Mouse (Mus musculus): Measurements from ENCODE around the gene Tceal9. TPM values are rescaled to one million over a fixed set of nuclear protein-coding genes. Genes with fewer than 3 reads are reported as not detected.
A peak's percentile ranks its signal among the peaks of the same experiment; 100 is the strongest.

Tceal9 gene
- total and polyA plus RNA-seq, 2 experiments, result 3.9 to 32.4 TPM

DNA sequence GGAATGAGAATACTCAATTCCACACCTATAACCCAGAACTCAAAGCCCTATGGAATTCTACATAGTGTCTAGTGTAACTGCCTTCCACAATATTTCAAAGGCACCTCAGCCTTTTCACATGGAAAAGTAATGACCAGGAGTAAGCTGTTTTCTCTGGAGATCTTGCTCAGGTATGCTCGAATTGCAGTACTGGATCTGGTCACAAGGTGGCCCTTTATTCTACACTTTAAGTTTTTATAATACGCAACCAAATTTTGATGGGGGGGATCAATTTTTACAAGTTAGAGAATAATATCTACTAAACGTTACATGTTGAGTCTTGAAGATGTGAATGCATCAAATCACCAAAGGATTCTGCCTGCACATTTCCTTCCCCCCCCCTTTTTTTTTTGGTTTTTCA, 6.8 kb upstream of the Tceal9 start:
- peak; percentile 23 for DNase-seq (ENCODE audit: extremely low read depth, low read depth, low spot score)
- Histone ChIP-seq H3K27me3 (ENCODE audit: control insufficient read depth, insufficient read depth, low read length) (no peaks in the 10 kb centered on the region), H3K27ac (replicated peaks; ENCODE audit: insufficient read depth, low read depth, low read length) (no peak overlapping the region), H3K4me3 (ENCODE audit: insufficient read depth, low read depth, low read length) (no peak overlapping the region), H3K9ac (ENCODE audit: low read depth, low read length) (no peak overlapping the region), H3K79me2 (ENCODE audit: control insufficient read depth, insufficient read depth, low read length) (no peaks in the 10 kb centered on the region), H3K36me3 (ENCODE audit: control insufficient read depth, insufficient read depth, low read length) (no peaks in the 10 kb centered on the region), H3K4me1 (ENCODE audit: control insufficient read depth, insufficient read depth, low read length) (no peaks in the 10 kb centered on the region)
- TF ChIP-seq CTCF (IDR thresholded peaks at IDR 0.05; ENCODE audit: low read depth, low read length), result peak; percentile 21; the same call in 1 of the 2 replicates
- TF ChIP-seq POLR2A (IDR thresholded peaks at IDR 0.05; ENCODE audit: extremely low read depth, insufficient read depth, low read length), result no peak
- 28% methylated on average over 3 of the region's 3 CpGs for WGBS

DNA sequence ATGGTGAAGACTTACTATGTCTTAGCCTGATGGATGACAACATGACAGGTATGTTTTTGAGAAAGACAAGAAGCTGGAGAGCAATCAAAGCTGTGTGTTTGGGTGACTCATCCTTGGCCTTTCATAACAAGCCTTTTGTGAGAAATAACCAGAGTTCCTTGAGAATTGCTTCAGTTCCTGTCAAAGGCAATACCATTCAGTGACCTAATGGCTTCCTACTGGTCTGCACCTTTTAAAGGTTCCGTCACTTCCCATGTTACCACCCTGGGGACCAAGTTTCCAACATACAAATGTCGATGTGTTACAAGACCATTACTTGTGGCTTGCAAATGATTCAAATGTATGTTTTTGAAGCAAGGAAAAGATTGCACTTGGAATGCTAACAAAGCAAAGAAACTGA, 1.7 kb upstream of the Tceal9 start:
- no peaks in the 10 kb centered on the region for H3K79me2 ChIP-seq (ENCODE audit: control insufficient read depth, insufficient read depth, low read length)
- no peaks in the 10 kb centered on the region for H3K4me1 ChIP-seq (ENCODE audit: control insufficient read depth, insufficient read depth, low read length)
- no peak overlapping the region for H3K4me3 ChIP-seq (ENCODE audit: insufficient read depth, low read depth, low read length)
- no peak overlapping the region for H3K9ac ChIP-seq (ENCODE audit: low read depth, low read length)
- no peak for DNase-seq (ENCODE audit: extremely low read depth, low read depth, low spot score)
- H3K27me3 ChIP-seq (ENCODE audit: control insufficient read depth, insufficient read depth, low read length), result no peaks in the 10 kb centered on the region
- WGBS, result 82% methylated on average over 2 of the region's 2 CpGs
- TF ChIP-seq CTCF (IDR thresholded peaks at IDR 0.05; ENCODE audit: low read depth, low read length) (no peak), POLR2A (IDR thresholded peaks at IDR 0.05; ENCODE audit: extremely low read depth, insufficient read depth, low read length) (no peak)
- H3K27ac ChIP-seq (replicated peaks; ENCODE audit: insufficient read depth, low read depth, low read length), result no peak overlapping the region
- no peaks in the 10 kb centered on the region; the same call in 1 of the 2 replicates for H3K36me3 ChIP-seq (ENCODE audit: control insufficient read depth, insufficient read depth, low read length)

DNA sequence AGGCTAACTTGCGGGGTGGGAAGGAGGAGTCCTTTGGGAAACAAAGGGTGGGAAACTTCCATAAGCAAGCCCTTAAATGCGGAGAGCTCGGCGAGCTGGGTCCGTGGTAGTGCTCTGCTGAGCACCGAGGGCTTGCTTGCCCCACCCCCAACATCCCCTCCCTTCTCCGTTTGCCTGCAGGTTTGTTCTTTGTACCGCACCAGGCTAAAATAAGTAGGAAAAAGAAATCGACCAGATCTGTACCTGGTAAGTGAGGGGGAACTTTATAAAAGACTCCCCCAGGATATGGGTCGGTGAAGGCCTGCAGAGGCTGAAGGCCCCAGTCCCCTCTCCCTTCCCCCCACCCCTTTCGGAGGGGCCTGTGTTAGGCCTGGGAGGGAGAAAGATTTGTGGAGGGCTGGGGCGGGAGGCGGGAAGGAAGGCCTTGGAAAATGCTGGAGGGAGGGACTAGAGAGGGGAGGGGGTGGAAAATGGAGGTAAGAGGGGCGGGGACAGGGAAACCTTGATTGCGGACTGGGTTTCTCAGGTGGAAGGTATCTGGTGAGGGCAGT, 717 bp downstream of the Tceal9 start:
- peak overlapping the region; percentile 50 for H3K4me3 ChIP-seq (ENCODE audit: insufficient read depth, low read depth, low read length)
- no peaks in the 10 kb centered on the region for H3K79me2 ChIP-seq (ENCODE audit: control insufficient read depth, insufficient read depth, low read length)
- peak overlapping the region; percentile 56; the same call in 1 of the 2 replicates for H3K9ac ChIP-seq (ENCODE audit: low read depth, low read length)
- no peaks in the 10 kb centered on the region; the same call in 1 of the 2 replicates for H3K36me3 ChIP-seq (ENCODE audit: control insufficient read depth, insufficient read depth, low read length)
- H3K27ac ChIP-seq (replicated peaks; ENCODE audit: insufficient read depth, low read depth, low read length), result no peak overlapping the region
- no peaks in the 10 kb centered on the region for H3K4me1 ChIP-seq (ENCODE audit: control insufficient read depth, insufficient read depth, low read length)
- no peaks in the 10 kb centered on the region for H3K27me3 ChIP-seq (ENCODE audit: control insufficient read depth, insufficient read depth, low read length)
- WGBS, result 1% methylated on average over 11 of the region's 15 CpGs
- DNase-seq (ENCODE audit: extremely low read depth, low read depth, low spot score), result no peak
- TF ChIP-seq CTCF (IDR thresholded peaks at IDR 0.05; ENCODE audit: low read depth, low read length) (no peak), POLR2A (IDR thresholded peaks at IDR 0.05; ENCODE audit: extremely low read depth, insufficient read depth, low read length) (no peak)

DNA sequence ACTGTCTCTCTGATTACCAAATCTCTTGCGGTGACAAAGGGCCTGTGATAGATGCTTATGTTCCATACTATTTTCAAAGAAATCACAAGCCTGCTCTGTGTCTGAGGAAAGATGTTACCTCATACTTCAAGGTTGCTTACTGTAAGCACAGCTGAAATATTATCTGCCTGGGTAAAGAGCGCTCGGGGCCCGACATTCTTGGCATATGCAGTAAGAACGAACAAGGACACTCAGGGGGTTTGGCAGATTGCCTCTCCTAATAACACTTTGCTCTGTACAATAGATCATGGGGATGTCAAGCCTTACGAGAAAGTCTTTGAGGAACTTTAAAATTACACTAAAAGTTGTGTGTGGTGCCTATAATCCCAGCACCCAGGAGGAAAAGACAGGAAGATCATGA, 3.9 kb downstream of the Tceal9 start:
- no peak overlapping the region for H3K4me3 ChIP-seq (ENCODE audit: insufficient read depth, low read depth, low read length)
- no peaks in the 10 kb centered on the region; the same call in 1 of the 2 replicates for H3K36me3 ChIP-seq (ENCODE audit: control insufficient read depth, insufficient read depth, low read length)
- no peak for DNase-seq (ENCODE audit: extremely low read depth, low read depth, low spot score)
- H3K27ac ChIP-seq (replicated peaks; ENCODE audit: insufficient read depth, low read depth, low read length), result no peak overlapping the region
- WGBS, result 57% methylated on average over 6 of the region's 6 CpGs
- TF ChIP-seq CTCF (IDR thresholded peaks at IDR 0.05; ENCODE audit: low read depth, low read length) (no peak), POLR2A (IDR thresholded peaks at IDR 0.05; ENCODE audit: extremely low read depth, insufficient read depth, low read length) (no peak)
- no peaks in the 10 kb centered on the region for H3K4me1 ChIP-seq (ENCODE audit: control insufficient read depth, insufficient read depth, low read length)
- H3K79me2 ChIP-seq (ENCODE audit: control insufficient read depth, insufficient read depth, low read length), result no peaks in the 10 kb centered on the region
- no peak overlapping the region for H3K9ac ChIP-seq (ENCODE audit: low read depth, low read length)
- H3K27me3 ChIP-seq (ENCODE audit: control insufficient read depth, insufficient read depth, low read length), result no peaks in the 10 kb centered on the region

- H3K79me2 ChIP-seq (ENCODE audit: control insufficient read depth, insufficient read depth, low read length), result no peaks in the 10 kb centered on the region
- no peak overlapping the region for H3K4me3 ChIP-seq (ENCODE audit: insufficient read depth, low read depth, low read length)
- no peak overlapping the region for H3K27ac ChIP-seq (replicated peaks; ENCODE audit: insufficient read depth, low read depth, low read length)
- H3K9ac ChIP-seq (ENCODE audit: low read depth, low read length), result no peak overlapping the region
- WGBS, result 60% methylated on average over 7 of the region's 7 CpGs
- no peak for DNase-seq (ENCODE audit: extremely low read depth, low read depth, low spot score)
- H3K36me3 ChIP-seq (ENCODE audit: control insufficient read depth, insufficient read depth, low read length), result no peaks in the 10 kb centered on the region; the same call in 1 of the 2 replicates
- H3K27me3 ChIP-seq (ENCODE audit: control insufficient read depth, insufficient read depth, low read length), result no peaks in the 10 kb centered on the region
- TF ChIP-seq POLR2A (IDR thresholded peaks at IDR 0.05; ENCODE audit: extremely low read depth, insufficient read depth, low read length), result no peak
- TF ChIP-seq CTCF (IDR thresholded peaks at IDR 0.05; ENCODE audit: low read depth, low read length), result no peak
- no peaks in the 10 kb centered on the region for H3K4me1 ChIP-seq (ENCODE audit: control insufficient read depth, insufficient read depth, low read length)
Observed at GRCm38 (mm10) chrX:136249671-136250070, 4.8 kb downstream of the Tceal9 start.

DNA sequence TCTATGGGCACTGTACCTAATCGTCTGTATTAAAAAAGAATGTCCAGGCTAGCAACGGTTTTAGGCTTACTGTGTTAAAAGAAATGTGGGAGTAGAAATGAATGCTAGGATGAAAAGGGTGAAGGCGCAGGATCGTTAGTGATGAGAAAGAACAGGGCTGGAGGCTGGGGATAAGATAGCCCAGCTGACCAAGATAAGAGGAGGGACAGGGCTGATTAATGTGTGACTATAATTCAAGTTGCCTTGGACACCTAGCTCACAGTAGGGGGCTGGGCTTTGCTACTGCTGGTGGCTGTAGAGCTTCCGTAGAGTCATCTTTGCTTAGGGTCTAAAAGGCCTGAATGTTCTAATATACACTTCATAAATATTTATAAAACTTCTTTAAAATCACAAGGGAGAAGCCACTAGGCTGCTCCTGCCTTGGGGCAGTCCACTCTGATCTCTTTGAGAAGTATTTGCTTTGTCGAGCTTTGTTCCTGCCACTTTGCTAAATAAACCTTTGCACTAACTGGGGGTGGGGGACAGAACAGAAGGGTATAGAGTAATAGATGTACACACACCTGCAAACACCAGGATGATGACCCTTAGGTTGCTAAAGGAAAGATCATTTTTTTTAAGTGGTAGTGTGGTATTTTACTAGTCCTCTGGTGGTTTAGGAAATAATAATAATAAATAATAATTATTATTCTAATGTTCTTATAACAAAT, 7.3 kb downstream of the Tceal9 start:
- TF ChIP-seq POLR2A (IDR thresholded peaks at IDR 0.05; ENCODE audit: extremely low read depth, insufficient read depth, low read length) (no peak), CTCF (IDR thresholded peaks at IDR 0.05; ENCODE audit: low read depth, low read length) (no peak)
- H3K9ac ChIP-seq (ENCODE audit: low read depth, low read length), result no peak overlapping the region
- no peaks in the 10 kb centered on the region for H3K27me3 ChIP-seq (ENCODE audit: control insufficient read depth, insufficient read depth, low read length)
- H3K36me3 ChIP-seq (ENCODE audit: control insufficient read depth, insufficient read depth, low read length), result no peaks in the 10 kb centered on the region; the same call in 1 of the 2 replicates
- H3K27ac ChIP-seq (replicated peaks; ENCODE audit: insufficient read depth, low read depth, low read length), result no peak overlapping the region
- no peak overlapping the region for H3K4me3 ChIP-seq (ENCODE audit: insufficient read depth, low read depth, low read length)
- DNase-seq (ENCODE audit: extremely low read depth, low read depth, low spot score), result no peak
- no peaks in the 10 kb centered on the region for H3K4me1 ChIP-seq (ENCODE audit: control insufficient read depth, insufficient read depth, low read length)
- H3K79me2 ChIP-seq (ENCODE audit: control insufficient read depth, insufficient read depth, low read length), result no peaks in the 10 kb centered on the region
- 15% methylated on average over 6 of the region's 6 CpGs for WGBS
